Comparison of ENCODE assay signal across 20 mouse cellular contexts in genomic region chr1:72069056-72069455, GRCm38 (mm10).
A peak's percentile ranks its signal among the peaks of the same experiment; 100 is the strongest.
DNase-seq lines count a peak whose midpoint lies in the region; ATAC-seq and TF ChIP-seq lines count a peak whose summit lies in the region.
"Had no signal": no experiment of that assay in that cellular context is flagged by ENCODE, and none has a peak within 500 bp of the region (broad histone marks: within the 10 kb centered on the region; RNA-seq: fewer than 3 reads in every experiment).

No protein-coding gene starts in this region.

- no peak overlapping the region for H3ac ChIP-seq in myocyte (ENCODE audit: control insufficient read depth, insufficient read length)

- intact Hi-C loops in left cerebral cortex, postnatal 4 days (cut with DNase I) = no loop called here

- TF ChIP-seq POLR2A in brain, embryonic 14.5 days (IDR thresholded peaks at IDR 0.05; ENCODE audit: borderline replicate concordance, extremely low read depth, insufficient read depth, insufficient read length, poor library complexity, severe bottlenecking) = no peak
- TF ChIP-seq POLR2A in myocyte (IDR thresholded peaks at IDR 0.05; ENCODE audit: insufficient read length, low read depth) = no peak

- no peaks in the 10 kb centered on the region for H3K36me3 ChIP-seq in forebrain, embryonic 13.5 days (ENCODE audit: poor library complexity, severe bottlenecking)
- H3K36me3 ChIP-seq in forebrain, embryonic 10.5 days (replicated peaks) = no peaks in the 10 kb centered on the region
- H3K36me3 ChIP-seq in lung, postnatal 0 days (ENCODE audit: insufficient read depth, low read length) = no peaks in the 10 kb centered on the region
- H3K36me3 ChIP-seq in myocyte (ENCODE audit: control insufficient read depth, insufficient read depth) = no peaks in the 10 kb centered on the region
- H3K36me3 ChIP-seq: embryonic facial prominence, embryonic 13.5 days; heart, embryonic 12.5 days had no signal

- peak; percentile 86 for ATAC-seq in forebrain, embryonic 13.5 days
- ATAC-seq in lung, postnatal 0 days = peak; percentile 67
- ATAC-seq in erythroid progenitor cell, adult 5-6 weeks (replicated peaks; ENCODE audit: low FRiP score, poor library complexity, severe bottlenecking) = no peak
- ATAC-seq: intestine, postnatal 0 days had no signal

- no peaks in the 10 kb centered on the region for H3K9me3 ChIP-seq in forebrain, embryonic 13.5 days (replicated peaks)
- no peaks in the 10 kb centered on the region for H3K9me3 ChIP-seq in forebrain, embryonic 10.5 days
- H3K9me3 ChIP-seq in lung, postnatal 0 days (ENCODE audit: low read length) = no peaks in the 10 kb centered on the region
- H3K9me3 ChIP-seq: embryonic facial prominence, embryonic 13.5 days; heart, embryonic 12.5 days had no signal

- no peak for TF ChIP-seq CTCF in lung, postnatal 0 days (IDR thresholded peaks at IDR 0.05)
- no peak for TF ChIP-seq CTCF in brain, embryonic 14.5 days (IDR thresholded peaks at IDR 0.05; ENCODE audit: borderline replicate concordance, extremely low read depth, insufficient read depth, insufficient read length)

- no peak for TF ChIP-seq EP300 in lung, postnatal 0 days (IDR thresholded peaks at IDR 0.05)

- 36% methylated on average over 4 of the region's 4 CpGs for WGBS in forebrain, embryonic 13.5 days
- 79% methylated on average over 4 of the region's 4 CpGs for WGBS in forebrain, embryonic 10.5 days
- 58% methylated on average over 4 of the region's 4 CpGs for WGBS in lung, postnatal 0 days

- peaks cover 18% of the 10 kb centered on the region for H3K4me1 ChIP-seq in forebrain, embryonic 13.5 days
- 0 out of 2 replicates have a peak, but pooled peaks cover 2% of the 10 kb centered on the region for H3K4me1 ChIP-seq in forebrain, embryonic 10.5 days
- H3K4me1 ChIP-seq in lung, postnatal 0 days (ENCODE audit: insufficient read depth, low read depth, low read length) = no peaks in the 10 kb centered on the region

- H3K9ac ChIP-seq in forebrain, embryonic 13.5 days = no peak overlapping the region
- no peak overlapping the region for H3K9ac ChIP-seq in lung, postnatal 0 days (replicated peaks; ENCODE audit: low read depth)
- H3K9ac ChIP-seq: embryonic facial prominence, embryonic 13.5 days; heart, embryonic 12.5 days had no signal

- H3K79me2 ChIP-seq in myocyte (ENCODE audit: control insufficient read depth, insufficient read depth) = no peaks in the 10 kb centered on the region

- H3K4me2 ChIP-seq in forebrain, embryonic 13.5 days = no peak overlapping the region
- H3K4me2 ChIP-seq in lung, postnatal 0 days (replicated peaks; ENCODE audit: low read depth, low read length) = no peak overlapping the region
- no peak overlapping the region for H3K4me2 ChIP-seq in myocyte (ENCODE audit: low read depth)
- H3K4me2 ChIP-seq: embryonic facial prominence, embryonic 13.5 days; heart, embryonic 12.5 days; liver, embryonic 11.5 days had no signal

- no peaks in the 10 kb centered on the region for H3K27me3 ChIP-seq in forebrain, embryonic 13.5 days
- H3K27me3 ChIP-seq in forebrain, embryonic 10.5 days (ENCODE audit: poor library complexity, severe bottlenecking) = no peaks in the 10 kb centered on the region; the same call in 1 of the 2 replicates
- no peaks in the 10 kb centered on the region for H3K27me3 ChIP-seq in lung, postnatal 0 days (replicated peaks; ENCODE audit: insufficient read depth, low read length)
- no peaks in the 10 kb centered on the region for H3K27me3 ChIP-seq in myocyte (ENCODE audit: control insufficient read depth, insufficient read depth, insufficient read length)
- H3K27me3 ChIP-seq: embryonic facial prominence, embryonic 13.5 days; heart, embryonic 12.5 days had no signal

- H3K4me3 ChIP-seq in forebrain, embryonic 13.5 days = no peak overlapping the region
- no peak overlapping the region for H3K4me3 ChIP-seq in forebrain, embryonic 10.5 days
- no peak overlapping the region for H3K4me3 ChIP-seq in lung, postnatal 0 days (ENCODE audit: low read depth, low read length)
- no peak overlapping the region for H3K4me3 ChIP-seq in myocyte
- H3K4me3 ChIP-seq: embryonic facial prominence, embryonic 13.5 days; heart, embryonic 12.5 days had no signal

- no peak for DNase-seq in forebrain, embryonic 10.5 days (ENCODE audit: extremely low spot score, low spot score)
- peak; percentile 53 for DNase-seq in lung, postnatal 0 days (ENCODE audit: low spot score)
- DNase-seq in lung, postnatal 4 days = no peak
- DNase-seq in brain, embryonic 14.5 days (ENCODE audit: low read depth) = peak; percentile 87
- DNase-seq in left cerebral cortex, postnatal 4 days = no peak
- DNase-seq: adrenal gland, adult 2 months; B cell, adult 2 months; cerebellum, adult 18-20 months; heart, postnatal 4 days; kidney, postnatal 36 days; right cerebral cortex, postnatal 14 days; thymus, postnatal 25 days had no signal

- H3K27ac ChIP-seq in forebrain, embryonic 13.5 days = no peak overlapping the region
- no peak overlapping the region for H3K27ac ChIP-seq in forebrain, embryonic 10.5 days
- no peak overlapping the region for H3K27ac ChIP-seq in lung, postnatal 0 days (ENCODE audit: low read length)
- H3K27ac ChIP-seq: embryonic facial prominence, embryonic 13.5 days; macrophage had no signal

TF ChIP-seq in myocyte, 11 proteins besides CTCF, POLR2A, EP300 and RAD21:
- TF ChIP-seq POLR2AphosphoS2 (IDR thresholded peaks at IDR 0.05; ENCODE audit: insufficient read length, low read depth) (no peak), TCF3 (IDR thresholded peaks at IDR 0.05; ENCODE audit: insufficient read length, low read depth) (no peak), REST (IDR thresholded peaks at IDR 0.05; ENCODE audit: insufficient read depth, insufficient read length) (no peak), CEBPB (IDR thresholded peaks at IDR 0.05; ENCODE audit: insufficient read depth, poor library complexity, severe bottlenecking) (0 out of 2 replicates have a peak, but pooled peaks have one; percentile 3), SRF (IDR thresholded peaks at IDR 0.05; ENCODE audit: control insufficient read depth, insufficient read length, low read depth) (no peak), MYOG (IDR thresholded peaks at IDR 0.05; ENCODE audit: control insufficient read depth in 1 of 3, insufficient read depth in 1 of 3, insufficient read length in 2 of 3, low read depth in 2 of 3) (no peak), MYOD1 (IDR thresholded peaks at IDR 0.05; ENCODE audit: control insufficient read depth in 1 of 3, insufficient read length in 2 of 3, low read depth in 2 of 3) (no peak), MAX (IDR thresholded peaks at IDR 0.05; ENCODE audit: low read depth) (no peak), USF1 (IDR thresholded peaks at IDR 0.05; ENCODE audit: low read depth) (peak; percentile 5)

Comparison
In these comparisons a context has a peak if more than half of its experiments do, and no peak if none do; other contexts are left out.
1. DNase-seq: peak in lung, postnatal 0 days (single experiment) and brain, embryonic 14.5 days (single experiment); none in forebrain, embryonic 10.5 days (single experiment), lung, postnatal 4 days (0 of 2) and left cerebral cortex, postnatal 4 days (single experiment).